Mouse (Mus musculus) liver, adult 2 months (tissue): ENCODE measurements around the gene Clmp.
"Not testable (repeated sequence)": the region's sequence is repeated elsewhere in the genome, so short reads cannot be mapped to it uniquely, and the experiment has no call there.

Source experiments
- CTCF ChIP-seq: fragments of 200-500 bp; IDR thresholded peaks from 2 replicates; pipeline ENCODE4 v1.5.1; 2011; ENCODE audit warnings: low read depth, low read length, control low read depth
- POLR2A ChIP-seq: fragments of 200-500 bp; IDR thresholded peaks from 2 replicates; pipeline ENCODE4 v1.6.1; 2011; ENCODE audit warnings: low read length, control low read depth; ENCODE audit not compliant: insufficient read depth; ENCODE audit errors: extremely low read depth

GRCm38 (mm10) chr9:40773142-40773541 is 87.4 kb downstream of the Clmp start:
- not testable (repeated sequence) for TF ChIP-seq POLR2A, CTCF
